Mouse (Mus musculus): ENCODE results near the gene As3mt.

DNA sequence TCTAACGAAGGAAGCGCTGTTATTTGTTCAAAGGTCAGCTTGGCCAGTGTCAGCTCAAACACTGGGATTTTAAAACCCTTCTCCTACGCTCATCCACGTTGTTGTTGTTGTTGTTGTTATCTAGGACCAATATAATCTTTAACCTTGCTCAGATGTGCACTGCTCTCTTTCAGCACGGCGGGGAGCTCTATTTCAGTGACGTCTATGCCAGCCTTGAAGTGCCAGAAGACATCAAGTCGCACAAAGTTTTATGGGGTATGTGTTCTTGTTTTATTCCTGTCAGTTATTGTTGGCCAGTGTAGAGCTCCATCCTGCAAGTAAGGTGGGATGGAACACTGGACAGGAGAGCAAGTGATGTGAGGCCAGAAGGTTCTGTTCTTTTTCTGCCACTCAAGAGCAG lies 7.8 kb downstream of the As3mt start:
- TF ChIP-seq CTCF (IDR thresholded peaks at IDR 0.05; ENCODE audit: control insufficient read depth, insufficient read depth, insufficient read length) (no peak), MAX (IDR thresholded peaks at IDR 0.05) (no peak), USF1 (IDR thresholded peaks at IDR 0.05; ENCODE audit: low read depth) (no peak), CEBPB (IDR thresholded peaks at IDR 0.05; ENCODE audit: low read depth) (no peak), MYOD1 (IDR thresholded peaks at IDR 0.05; ENCODE audit: control insufficient read depth, insufficient read length, low read depth) (no peak)
